Mouse (Mus musculus) ES-Bruce4 (cell line): ENCODE data around the gene Tm6sf1.

ENCODE experiments used
- CTCF ChIP-seq: IDR thresholded peaks from one replicate; pipeline ENCODE4 v1.8.1; 2011; ENCODE audit warnings: low read depth, low read length
- EP300 ChIP-seq: IDR thresholded peaks from 2 replicates; pipeline ENCODE4 v1.6.1; 2011; ENCODE audit warnings: low read depth, low read length; ENCODE audit not compliant: insufficient read depth

- TF ChIP-seq CTCF (no peak), EP300 (no peak)
Observed at GRCm38 (mm10) chr7:81899361-81899760, 40.6 kb downstream of the Tm6sf1 start.
